Mouse (Mus musculus): Measurements from ENCODE around the gene Duoxa1. TPM values are rescaled to one million over a fixed set of nuclear protein-coding genes. Genes with fewer than 3 reads are reported as not detected.

Duoxa1 gene
- polyA plus RNA-seq, 1 experiment from 2014 or later: 0.51 TPM

GRCm38 (mm10) chr2:122317384-122317783, 3.9 kb upstream of the Duoxa1 start:
- H3K27me3 ChIP-seq (ENCODE audit: control insufficient read depth, insufficient read depth, low read depth, low read length): peaks cover 26% of the 10 kb centered on the region
- ATAC-seq (ENCODE audit: low read depth): no peak
- WGBS: 51% methylated on average over 4 of the region's 4 CpGs

DNA sequence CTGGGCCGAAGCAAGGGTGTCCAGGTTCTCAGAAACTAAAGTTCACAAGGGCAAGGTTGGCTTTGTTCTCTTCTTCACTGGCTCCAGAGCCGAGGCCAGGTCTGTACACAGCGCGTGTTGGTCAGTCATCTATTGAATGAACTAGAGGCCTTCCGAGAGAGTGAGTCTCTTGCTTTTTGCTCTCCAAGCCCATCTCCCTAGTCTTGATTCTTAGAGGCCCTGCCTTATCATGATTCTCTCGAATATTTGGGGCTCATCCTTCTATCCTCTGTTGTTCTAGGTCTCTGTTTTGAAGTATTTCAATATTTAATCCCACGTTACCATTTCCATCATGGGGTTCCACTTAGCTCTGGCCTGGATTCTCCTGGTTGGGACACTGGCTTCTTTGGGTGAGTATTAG, 1.8 kb upstream of the Duoxa1 start, which contains the start of gene Duox1:
TSS of gene Duox1 (plus strand) at position 301 of the 400 bp plus-strand sequence.
- WGBS: 86% methylated on average over 7 of the region's 7 CpGs
- Histone ChIP-seq H3K27me3 (ENCODE audit: control insufficient read depth, insufficient read depth, low read depth, low read length) (peaks cover 35% of the 10 kb centered on the region), H3K27ac (ENCODE audit: low read length) (no peak within 1 kb of the TSS), H3K36me3 (ENCODE audit: control insufficient read depth, insufficient read depth, low read length) (no peaks in the 10 kb centered on the region), H3K4me1 (replicated peaks; ENCODE audit: control insufficient read depth, insufficient read depth, low read length) (no peaks in the 10 kb centered on the region; the same call in 1 of the 2 replicates), H3K9me3 (ENCODE audit: control insufficient read depth, low read length) (no peaks in the 10 kb centered on the region), H3K9ac (ENCODE audit: low read length) (no peak within 1 kb of the TSS), H3K4me2 (ENCODE audit: low read depth, low read length) (no peak within 1 kb of the TSS), H3K4me3 (ENCODE audit: low read length) (no peak within 1 kb of the TSS)
- no peak for ATAC-seq (ENCODE audit: low read depth)

More at GRCm38 (mm10) chr2:122317384-122317783, 3.9 kb upstream of the Duoxa1 start:
- no peak overlapping the region for H3K27ac ChIP-seq (ENCODE audit: low read length)
- no peaks in the 10 kb centered on the region for H3K9me3 ChIP-seq (ENCODE audit: control insufficient read depth, low read length)
- H3K4me1 ChIP-seq (replicated peaks; ENCODE audit: control insufficient read depth, insufficient read depth, low read length): no peaks in the 10 kb centered on the region; the same call in 1 of the 2 replicates
- no peaks in the 10 kb centered on the region for H3K36me3 ChIP-seq (ENCODE audit: control insufficient read depth, insufficient read depth, low read length)
- no peak overlapping the region for H3K4me3 ChIP-seq (ENCODE audit: low read length)
- no peak overlapping the region for H3K4me2 ChIP-seq (ENCODE audit: low read depth, low read length)
- no peak overlapping the region for H3K9ac ChIP-seq (ENCODE audit: low read length)

DNA sequence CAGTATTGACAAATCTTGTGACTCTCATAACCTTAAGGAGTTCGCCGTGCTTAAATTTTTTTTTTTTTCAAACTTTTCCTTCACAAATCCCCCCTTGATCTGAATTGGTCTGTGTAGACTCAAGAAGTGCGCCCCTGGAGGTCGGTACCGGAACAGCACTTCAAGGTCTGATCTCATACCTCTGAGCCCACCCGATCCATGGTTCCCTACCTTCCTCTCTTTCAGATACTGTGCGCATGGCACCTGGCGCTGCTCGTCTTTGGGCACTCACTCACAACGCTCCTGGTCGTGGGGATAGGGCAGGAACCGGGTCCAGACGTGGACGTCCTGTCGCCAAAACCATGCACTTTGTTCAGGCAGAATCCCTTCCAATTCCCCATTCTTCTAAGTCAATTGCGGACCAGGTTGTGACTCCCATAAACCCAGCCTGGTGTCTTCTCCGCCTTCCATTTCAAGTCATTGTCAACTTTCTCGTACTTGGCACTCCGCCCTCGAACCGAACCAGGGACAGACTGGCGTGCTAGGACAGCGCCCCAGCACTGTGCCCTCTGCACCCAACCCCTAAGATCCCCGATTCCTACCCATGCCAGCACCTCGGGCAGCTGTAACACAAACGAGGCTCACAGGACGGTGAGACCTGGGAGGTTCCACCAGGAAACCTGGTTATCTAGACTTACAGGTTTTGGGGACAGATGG, 660 bp downstream of the Duoxa1 start:
- Histone ChIP-seq H3K4me1 (replicated peaks; ENCODE audit: control insufficient read depth, insufficient read depth, low read length) (no peaks in the 10 kb centered on the region; the same call in 1 of the 2 replicates), H3K9ac (ENCODE audit: low read length) (no peak overlapping the region), H3K27ac (ENCODE audit: low read length) (no peak overlapping the region), H3K27me3 (ENCODE audit: control insufficient read depth, insufficient read depth, low read depth, low read length) (peaks cover 38% of the 10 kb centered on the region), H3K9me3 (ENCODE audit: control insufficient read depth, low read length) (no peaks in the 10 kb centered on the region), H3K36me3 (ENCODE audit: control insufficient read depth, insufficient read depth, low read length) (no peaks in the 10 kb centered on the region), H3K4me2 (ENCODE audit: low read depth, low read length) (peak overlapping the region; percentile 44), H3K4me3 (ENCODE audit: low read length) (peak overlapping the region; percentile 34)
- WGBS: 3% methylated on average over 27 of the region's 27 CpGs
- peak; percentile 41; the same call in 1 of the 2 replicates for ATAC-seq (ENCODE audit: low read depth)

GRCm38 (mm10) chr2:122311561-122311960, 2.0 kb downstream of the Duoxa1 start:
- Histone ChIP-seq H3K9ac (ENCODE audit: low read length) (no peak overlapping the region), H3K27ac (ENCODE audit: low read length) (no peak overlapping the region), H3K9me3 (ENCODE audit: control insufficient read depth, low read length) (no peaks in the 10 kb centered on the region), H3K4me2 (ENCODE audit: low read depth, low read length) (no peak overlapping the region), H3K4me3 (ENCODE audit: low read length) (no peak overlapping the region), H3K4me1 (replicated peaks; ENCODE audit: control insufficient read depth, insufficient read depth, low read length) (no peaks in the 10 kb centered on the region; the same call in 1 of the 2 replicates), H3K27me3 (ENCODE audit: control insufficient read depth, insufficient read depth, low read depth, low read length) (peaks cover 38% of the 10 kb centered on the region), H3K36me3 (ENCODE audit: control insufficient read depth, insufficient read depth, low read length) (no peaks in the 10 kb centered on the region)
- 57% methylated on average over 2 of the region's 2 CpGs for WGBS
- no peak for ATAC-seq (ENCODE audit: low read depth)

GRCm38 (mm10) chr2:122309647-122310046, 3.9 kb downstream of the Duoxa1 start:
- 40% methylated on average over 3 of the region's 3 CpGs for WGBS
- peaks cover 34% of the 10 kb centered on the region for H3K27me3 ChIP-seq (ENCODE audit: control insufficient read depth, insufficient read depth, low read depth, low read length)
- no peak for ATAC-seq (ENCODE audit: low read depth)

GRCm38 (mm10) chr2:122306184-122306583, 7.3 kb downstream of the Duoxa1 start:
- Histone ChIP-seq H3K27me3 (ENCODE audit: control insufficient read depth, insufficient read depth, low read depth, low read length) (peaks cover 26% of the 10 kb centered on the region), H3K4me3 (ENCODE audit: low read length) (no peak overlapping the region), H3K36me3 (ENCODE audit: control insufficient read depth, insufficient read depth, low read length) (no peaks in the 10 kb centered on the region), H3K9me3 (ENCODE audit: control insufficient read depth, low read length) (no peaks in the 10 kb centered on the region), H3K4me2 (ENCODE audit: low read depth, low read length) (no peak overlapping the region), H3K27ac (ENCODE audit: low read length) (no peak overlapping the region), H3K4me1 (replicated peaks; ENCODE audit: control insufficient read depth, insufficient read depth, low read length) (peaks cover 5% of the 10 kb centered on the region), H3K9ac (ENCODE audit: low read length) (no peak overlapping the region)
- no peak for ATAC-seq (ENCODE audit: low read depth)
- 34% methylated on average over 4 of the region's 4 CpGs for WGBS

More at GRCm38 (mm10) chr2:122309647-122310046, 3.9 kb downstream of the Duoxa1 start:
- H3K9ac ChIP-seq (ENCODE audit: low read length): no peak overlapping the region
- H3K4me1 ChIP-seq (replicated peaks; ENCODE audit: control insufficient read depth, insufficient read depth, low read length): no peaks in the 10 kb centered on the region; the same call in 1 of the 2 replicates
- no peak overlapping the region for H3K4me3 ChIP-seq (ENCODE audit: low read length)
- H3K36me3 ChIP-seq (ENCODE audit: control insufficient read depth, insufficient read depth, low read length): no peaks in the 10 kb centered on the region
- no peak overlapping the region for H3K27ac ChIP-seq (ENCODE audit: low read length)
- no peaks in the 10 kb centered on the region for H3K9me3 ChIP-seq (ENCODE audit: control insufficient read depth, low read length)
- no peak overlapping the region for H3K4me2 ChIP-seq (ENCODE audit: low read depth, low read length)

DNA sequence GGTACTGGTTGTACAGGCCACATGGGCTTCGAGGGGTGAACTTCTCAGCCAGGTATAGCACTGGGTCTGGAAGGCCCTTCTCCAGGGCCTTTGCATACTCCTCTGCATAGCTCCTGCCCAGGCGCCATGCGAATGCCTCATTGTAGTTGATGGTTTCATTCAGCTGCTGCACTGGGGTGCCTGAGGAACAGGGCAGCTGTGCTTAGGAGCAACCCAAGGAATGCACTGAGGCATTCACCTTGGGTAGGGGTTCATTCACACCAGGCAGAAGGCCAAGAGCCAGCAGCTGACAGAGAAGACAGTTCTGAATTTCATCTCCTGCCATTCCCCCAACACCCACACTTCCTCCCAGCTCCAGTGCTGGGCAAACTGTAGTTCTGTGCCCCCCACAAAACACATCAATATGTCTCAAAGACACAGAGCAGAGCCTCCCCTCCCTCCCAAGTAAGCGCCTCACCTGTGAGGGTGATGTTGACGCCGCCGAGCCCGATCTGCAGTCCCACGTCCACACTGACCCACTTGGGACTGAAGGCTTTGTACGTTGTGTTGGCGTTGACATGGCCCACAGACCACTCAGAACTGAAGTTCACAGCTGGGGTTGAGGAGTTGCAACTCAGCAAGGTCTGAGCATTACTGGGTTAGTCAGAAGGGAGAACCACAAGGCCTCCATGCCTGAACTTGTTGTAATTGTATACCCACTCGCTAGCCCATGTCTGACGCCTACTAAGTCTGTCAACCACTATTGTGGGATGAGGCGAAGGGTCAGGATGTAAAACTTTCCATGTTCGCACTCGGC, 8.2 kb downstream of the Duoxa1 start:
- 77% methylated on average over 16 of the region's 16 CpGs for WGBS
- no peak overlapping the region for H3K4me2 ChIP-seq (ENCODE audit: low read depth, low read length)
- no peak for ATAC-seq (ENCODE audit: low read depth)
- no peaks in the 10 kb centered on the region for H3K9me3 ChIP-seq (ENCODE audit: control insufficient read depth, low read length)
- peaks cover 8% of the 10 kb centered on the region for H3K4me1 ChIP-seq (replicated peaks; ENCODE audit: control insufficient read depth, insufficient read depth, low read length)
- H3K9ac ChIP-seq (ENCODE audit: low read length): no peak overlapping the region
- H3K27ac ChIP-seq (ENCODE audit: low read length): no peak overlapping the region
- peaks cover 34% of the 10 kb centered on the region for H3K27me3 ChIP-seq (ENCODE audit: control insufficient read depth, insufficient read depth, low read depth, low read length)
- no peak overlapping the region for H3K4me3 ChIP-seq (ENCODE audit: low read length)
- H3K36me3 ChIP-seq (ENCODE audit: control insufficient read depth, insufficient read depth, low read length): no peaks in the 10 kb centered on the region

- WGBS: 88% methylated on average over 6 of the region's 6 CpGs
- peaks cover 8% of the 10 kb centered on the region for H3K4me1 ChIP-seq (replicated peaks; ENCODE audit: control insufficient read depth, insufficient read depth, low read length)
- no peaks in the 10 kb centered on the region for H3K36me3 ChIP-seq (ENCODE audit: control insufficient read depth, insufficient read depth, low read length)
- no peak overlapping the region for H3K27ac ChIP-seq (ENCODE audit: low read length)
- peaks cover 41% of the 10 kb centered on the region for H3K27me3 ChIP-seq (ENCODE audit: control insufficient read depth, insufficient read depth, low read depth, low read length)
- H3K9me3 ChIP-seq (ENCODE audit: control insufficient read depth, low read length): no peaks in the 10 kb centered on the region
- ATAC-seq (ENCODE audit: low read depth): no peak
- H3K4me3 ChIP-seq (ENCODE audit: low read length): no peak overlapping the region
- no peak overlapping the region for H3K9ac ChIP-seq (ENCODE audit: low read length)
- no peak overlapping the region for H3K4me2 ChIP-seq (ENCODE audit: low read depth, low read length)
Measured at GRCm38 (mm10) chr2:122304544-122304943, 9.0 kb downstream of the Duoxa1 start.

- peaks cover 57% of the 10 kb centered on the region for H3K27me3 ChIP-seq (ENCODE audit: control insufficient read depth, insufficient read depth, low read depth, low read length)
- no peak overlapping the region for H3K9ac ChIP-seq (ENCODE audit: low read length)
- no peak overlapping the region for H3K4me3 ChIP-seq (ENCODE audit: low read length)
- no peak overlapping the region for H3K27ac ChIP-seq (ENCODE audit: low read length)
- H3K4me2 ChIP-seq (ENCODE audit: low read depth, low read length): no peak overlapping the region
- no peak for ATAC-seq (ENCODE audit: low read depth)
- WGBS: 11% methylated on average over 9 of the region's 9 CpGs
- no peaks in the 10 kb centered on the region for H3K36me3 ChIP-seq (ENCODE audit: control insufficient read depth, insufficient read depth, low read length)
- no peaks in the 10 kb centered on the region for H3K9me3 ChIP-seq (ENCODE audit: control insufficient read depth, low read length)
- H3K4me1 ChIP-seq (replicated peaks; ENCODE audit: control insufficient read depth, insufficient read depth, low read length): peaks cover 18% of the 10 kb centered on the region
Measured at GRCm38 (mm10) chr2:122302574-122303241, 10.8 kb downstream of the Duoxa1 start.

Measured in lung, embryonic 16.5 days (tissue).